Mouse (Mus musculus) ovary, postnatal 14 days (tissue): Measurements from ENCODE around the gene Cnot3.
"Not testable (repeated sequence)": the region's sequence is repeated elsewhere in the genome, so short reads cannot be mapped to it uniquely, and the experiment has no call there.

ENCODE experiments used
- DNase-seq: peaks from one replicate; pipeline ENCODE4 v3.0.0; 2022; ENCODE audit warnings: low spot score

The Cnot3 gene

DNA sequence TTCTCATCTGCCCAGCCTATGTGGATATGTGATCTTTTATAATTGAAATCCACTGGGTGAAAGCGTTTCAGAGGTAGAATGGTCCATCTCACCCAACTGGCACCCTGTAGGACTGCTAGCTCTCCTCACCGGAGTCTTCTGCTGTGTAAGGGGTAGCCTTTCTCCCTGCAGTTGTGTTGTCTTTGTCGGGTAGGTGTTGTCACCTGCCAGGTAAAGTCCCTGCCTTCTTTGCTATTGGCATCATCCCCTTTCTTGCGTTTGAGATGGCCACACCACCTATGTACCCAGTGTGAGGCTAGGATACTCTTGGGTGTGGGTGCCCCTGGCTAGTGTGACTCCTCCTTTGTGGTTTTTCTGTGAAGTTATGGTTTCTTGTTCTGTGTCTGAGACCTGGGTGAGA, 1.6 kb downstream of the Cnot3 start:
- DNase-seq: no peak

DNA sequence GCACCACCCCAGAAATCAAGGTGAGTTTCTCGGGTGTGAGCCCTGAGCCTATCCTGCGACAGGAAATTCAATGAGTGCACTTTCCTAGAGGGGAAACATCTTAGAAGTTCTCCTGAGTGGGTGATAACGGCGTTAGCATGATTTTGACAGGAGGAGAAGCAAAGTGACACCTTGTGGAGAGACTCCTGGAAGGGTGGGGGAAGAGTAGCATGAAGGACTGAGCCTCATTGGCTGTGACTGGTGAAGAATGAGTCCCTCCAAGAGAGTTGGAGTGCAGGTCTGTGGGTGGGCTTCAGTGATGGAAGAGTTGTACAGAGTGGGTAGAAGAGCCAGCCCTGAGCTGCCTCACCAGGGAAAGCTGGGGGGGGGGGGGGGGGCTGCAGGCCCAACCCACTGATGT, 11.9 kb downstream of the Cnot3 start:
- no peak for DNase-seq

DNA sequence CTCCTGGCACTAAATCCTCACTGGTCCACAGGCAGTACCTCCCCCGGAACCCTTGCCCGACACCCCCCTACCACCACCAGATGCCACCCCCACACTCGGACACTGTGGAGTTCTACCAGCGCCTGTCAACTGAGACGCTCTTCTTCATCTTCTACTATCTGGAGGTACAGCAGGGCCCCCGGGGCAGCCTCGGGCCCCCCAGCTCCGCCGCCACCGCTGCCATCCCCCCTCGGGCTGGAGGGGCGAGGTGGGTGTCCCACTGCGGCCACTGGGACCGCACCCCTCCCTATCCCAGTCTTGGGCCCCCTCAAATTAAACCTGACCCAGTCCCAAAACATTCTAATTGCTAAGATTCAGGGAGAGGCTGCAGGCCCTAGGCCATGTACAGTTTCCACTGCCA, 13.5 kb downstream of the Cnot3 start:
- no peak for DNase-seq

DNA sequence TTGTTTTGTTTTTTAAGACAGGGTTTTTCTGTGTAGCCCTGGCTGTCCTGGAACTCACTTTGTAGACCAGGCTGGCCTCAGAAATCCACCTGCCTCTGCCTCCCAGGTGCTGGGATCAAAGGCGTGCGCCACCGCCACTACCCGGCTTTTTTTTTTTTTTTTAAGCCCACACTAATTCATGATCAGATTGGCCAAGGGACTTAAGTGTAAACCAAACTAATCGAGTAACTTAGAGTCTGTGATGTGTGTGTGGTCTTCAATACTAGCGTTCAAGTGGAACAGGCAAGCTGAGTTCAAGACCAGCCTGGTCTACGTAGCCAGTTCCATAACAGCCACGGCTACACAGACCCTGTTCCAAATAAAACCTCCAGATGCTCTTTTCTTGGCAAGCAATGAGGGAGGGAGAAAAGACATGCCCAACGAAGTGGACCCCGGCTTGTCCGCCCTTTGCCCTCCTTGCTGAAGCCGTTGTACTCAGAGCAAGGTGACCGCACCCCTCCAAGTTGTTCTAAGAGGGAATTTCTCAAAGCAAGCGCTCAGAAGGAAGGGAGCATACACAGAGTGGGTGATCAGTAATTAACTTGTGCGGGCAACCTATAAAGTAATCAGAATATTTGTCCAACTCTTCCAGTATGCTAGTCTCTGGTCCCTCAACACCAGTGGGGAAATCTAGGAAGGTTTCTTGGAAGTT, 19.6 kb downstream of the Cnot3 start:
- DNase-seq: no peak

DNA sequence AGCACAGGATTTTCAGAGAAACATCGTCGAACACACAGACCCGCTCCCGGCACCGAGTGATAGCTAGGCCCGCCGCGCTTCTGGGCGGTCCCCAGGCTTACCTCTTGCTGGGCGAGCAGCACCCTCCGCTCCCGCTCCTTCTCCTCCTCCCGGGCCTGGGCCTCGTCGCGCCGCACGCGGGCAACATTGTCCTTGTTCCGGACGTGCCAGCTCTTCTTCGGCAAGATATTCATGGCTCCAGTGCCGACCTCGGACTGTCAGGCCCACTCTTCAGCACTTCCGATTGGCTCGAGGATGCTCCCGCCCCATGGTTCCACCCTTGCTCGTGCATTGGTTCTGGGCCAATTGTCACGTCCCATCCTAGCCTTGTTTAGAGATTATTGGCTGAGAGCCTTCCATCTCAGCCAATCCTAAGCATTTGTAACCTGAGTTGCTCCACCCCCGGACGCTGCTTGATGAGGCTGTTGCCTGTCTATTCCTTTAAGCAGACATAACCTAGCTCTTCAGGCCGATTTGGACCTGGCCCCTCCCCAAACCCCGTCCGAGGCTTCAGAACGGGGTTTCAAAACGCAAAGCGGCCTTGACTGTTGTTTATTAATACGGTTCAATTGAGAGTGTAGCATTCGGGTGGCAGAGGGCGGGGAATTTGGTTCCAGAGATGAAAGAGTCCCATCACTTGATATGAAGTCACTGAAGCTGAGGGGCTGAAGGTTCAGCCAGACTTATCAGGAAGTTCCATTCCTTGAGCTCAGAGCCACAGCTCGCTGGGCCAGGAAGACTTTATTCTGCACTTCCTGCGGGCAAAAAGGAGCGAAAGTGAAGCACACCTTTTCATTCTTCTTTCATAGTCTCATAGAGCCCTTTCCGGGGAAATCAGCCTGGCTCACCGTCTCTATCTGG, 20.4 kb downstream of the Cnot3 start, which contains the start of gene Leng1:
TSS of gene Leng1 (minus strand) at position 626 of the 900 bp plus-strand sequence.
- peak; percentile 89 for DNase-seq

DNA sequence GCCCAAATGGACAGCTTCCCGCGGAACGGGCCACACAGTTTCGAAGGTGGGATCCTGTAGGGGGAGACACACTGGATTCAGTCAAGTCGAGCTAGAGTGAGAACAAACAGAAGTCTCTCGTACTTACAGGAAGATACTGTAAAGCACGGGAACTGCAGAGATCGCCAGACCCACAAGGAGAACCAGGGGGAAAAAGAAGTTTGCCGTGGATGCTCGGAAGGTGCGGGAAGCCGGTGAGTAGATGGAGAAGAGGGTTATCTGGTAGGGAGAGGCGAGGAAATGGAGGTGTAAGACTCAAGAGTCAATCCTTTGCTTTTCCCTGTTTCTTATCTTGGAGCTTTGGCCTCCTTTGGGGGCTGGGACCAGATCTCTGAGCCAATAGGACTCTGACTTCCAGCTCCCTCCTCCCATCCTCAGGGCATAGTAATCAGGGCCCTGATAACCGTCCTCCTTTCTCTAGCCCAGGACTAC, 21.9 kb downstream of the Cnot3 start:
- DNase-seq: no peak

DNA sequence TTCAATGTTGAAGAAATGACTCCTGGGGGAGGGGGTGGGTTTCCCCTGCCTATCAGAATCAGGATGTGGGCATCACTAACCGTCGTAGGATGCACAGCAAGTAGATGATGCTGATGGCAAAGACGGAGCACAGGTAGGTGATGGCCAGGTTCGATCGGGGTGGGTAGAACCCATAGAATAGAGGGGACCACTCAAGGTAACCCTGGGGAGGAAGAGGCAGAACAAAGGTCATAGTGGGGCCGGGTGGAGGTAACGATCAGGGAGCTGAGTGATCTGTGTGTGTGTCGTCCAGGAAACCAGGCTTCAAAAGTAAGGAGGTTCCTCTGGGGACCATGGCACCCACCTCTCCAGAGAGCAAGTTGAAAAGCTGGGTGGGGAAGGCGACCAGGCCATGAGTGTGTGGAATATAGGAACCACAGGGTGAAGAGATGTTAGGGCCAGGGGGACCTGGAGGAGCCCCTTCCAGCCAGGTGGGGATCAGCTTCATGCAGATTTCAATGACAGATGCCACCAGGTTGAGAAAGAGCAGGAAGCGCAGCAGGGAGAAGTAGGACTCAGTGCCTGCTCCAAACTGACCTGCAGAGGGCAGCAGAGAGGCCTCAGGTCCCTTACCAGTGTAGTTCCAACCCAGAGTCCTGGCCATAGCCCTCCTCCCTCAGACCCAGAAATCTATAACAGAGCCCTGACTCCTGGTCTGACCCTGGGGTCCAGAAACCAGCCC, 29.6 kb downstream of the Cnot3 start:
- peak; percentile 74 for DNase-seq

DNA sequence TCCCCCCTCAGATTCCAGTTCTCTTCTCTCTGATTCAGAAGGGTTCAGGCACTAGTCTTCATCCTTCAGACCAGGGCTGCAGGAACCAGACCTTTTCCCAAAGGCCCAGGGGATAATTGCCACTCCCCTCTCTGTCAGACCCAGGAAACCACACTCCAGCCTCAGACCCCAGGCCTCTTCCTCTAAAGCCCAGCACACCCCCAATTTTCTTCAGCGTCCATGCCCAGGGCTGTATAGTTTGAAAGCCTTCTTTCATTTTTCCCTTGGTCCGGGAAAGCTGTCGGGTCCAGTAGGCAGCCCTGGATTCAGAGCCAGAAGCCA, 30.1 kb downstream of the Cnot3 start:
- no peak for DNase-seq

DNA sequence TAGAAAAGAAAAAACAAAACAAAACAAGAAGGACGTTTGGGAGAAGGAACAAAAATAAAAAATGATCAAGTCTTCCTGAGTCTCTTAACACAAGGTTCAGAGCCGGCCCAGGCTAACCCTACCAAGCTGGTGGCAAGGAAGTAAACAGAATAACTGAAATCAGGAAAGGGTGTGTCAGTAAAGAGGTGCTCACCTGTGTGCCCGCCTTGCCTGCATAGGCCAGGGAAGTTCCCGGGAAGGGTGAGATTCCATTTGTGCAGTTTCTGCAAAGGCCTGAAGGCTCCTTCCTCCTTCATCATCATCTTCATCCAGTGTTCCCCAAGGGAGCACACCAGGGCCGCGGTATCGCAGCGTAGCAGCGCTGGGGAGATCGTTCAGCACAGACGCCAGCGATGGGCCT, 31.3 kb downstream of the Cnot3 start:
- DNase-seq: no peak

DNA sequence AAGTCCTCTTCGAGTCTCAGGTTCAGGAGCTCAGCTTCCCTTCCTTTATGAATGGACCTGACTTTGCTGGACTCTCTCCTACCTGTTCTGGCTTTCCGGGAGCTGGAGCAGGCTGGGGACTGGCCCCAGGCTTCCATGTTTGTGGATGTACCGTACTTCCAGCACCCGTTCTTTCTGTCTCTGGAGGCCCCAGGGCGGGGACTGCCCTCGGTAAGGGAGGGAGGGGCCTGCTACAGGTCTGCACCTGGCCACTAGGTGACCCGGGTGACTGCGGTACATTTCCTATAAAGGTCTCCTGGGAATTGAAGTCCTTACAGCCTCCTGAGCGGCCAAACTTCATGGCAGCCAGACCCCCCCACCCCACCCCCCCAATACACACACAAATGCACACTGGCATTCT, 32.3 kb downstream of the Cnot3 start, which contains the start of gene Tmc4:
TSS of gene Tmc4 (minus strand) at position 212 of the 400 bp plus-strand sequence.
- DNase-seq: no peak

DNA sequence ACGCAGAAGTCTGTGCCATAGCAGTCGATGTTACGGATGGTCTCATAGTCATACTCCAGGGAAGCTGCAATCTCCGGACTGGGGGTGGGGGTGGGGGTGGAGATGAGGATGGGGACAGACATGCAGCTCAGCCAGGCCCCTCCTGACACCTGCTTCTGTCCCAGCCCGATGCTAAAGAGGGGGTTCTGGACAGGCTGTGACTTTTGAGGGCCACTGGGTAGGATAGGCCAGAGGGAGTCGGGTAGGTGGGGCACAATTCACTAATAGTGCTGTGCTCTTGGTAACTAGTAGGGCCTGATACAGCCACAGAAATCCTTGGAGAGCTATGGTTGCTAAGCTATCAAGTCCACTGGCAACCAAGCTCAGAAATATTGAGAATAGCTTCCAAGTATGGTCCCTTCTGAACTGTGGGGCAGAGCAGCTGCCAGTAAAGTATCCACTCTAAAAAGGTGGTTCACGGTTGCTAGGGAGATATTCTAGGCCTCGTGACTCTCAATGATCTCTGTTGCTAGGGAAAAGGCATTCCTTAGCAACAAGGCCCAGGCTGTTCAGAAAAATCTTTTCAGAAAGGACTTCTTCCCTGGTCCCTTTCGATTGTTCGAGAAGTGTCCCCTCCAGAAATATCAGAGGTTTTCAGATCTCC, 39.0 kb downstream of the Cnot3 start:
- DNase-seq: no peak

DNA sequence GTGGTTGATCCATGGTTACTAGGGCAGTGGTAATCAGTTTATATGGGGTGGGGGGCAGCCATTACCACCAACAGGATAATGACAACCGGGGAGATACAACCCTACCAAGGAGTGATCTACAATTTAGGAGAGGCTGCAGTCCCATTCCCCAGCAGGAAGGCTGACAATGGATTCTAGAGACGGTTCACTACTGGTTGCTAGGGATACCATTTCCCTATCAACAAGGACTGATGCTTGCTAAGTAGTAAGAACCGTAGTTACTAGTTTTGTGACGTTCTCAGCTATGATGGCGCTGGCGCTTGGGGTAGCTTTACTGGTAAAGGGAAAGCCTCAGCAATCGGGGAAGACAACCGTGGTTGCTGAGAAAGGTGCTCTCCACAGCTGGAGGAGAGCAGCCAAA, 39.6 kb downstream of the Cnot3 start:
- DNase-seq: no peak

DNA sequence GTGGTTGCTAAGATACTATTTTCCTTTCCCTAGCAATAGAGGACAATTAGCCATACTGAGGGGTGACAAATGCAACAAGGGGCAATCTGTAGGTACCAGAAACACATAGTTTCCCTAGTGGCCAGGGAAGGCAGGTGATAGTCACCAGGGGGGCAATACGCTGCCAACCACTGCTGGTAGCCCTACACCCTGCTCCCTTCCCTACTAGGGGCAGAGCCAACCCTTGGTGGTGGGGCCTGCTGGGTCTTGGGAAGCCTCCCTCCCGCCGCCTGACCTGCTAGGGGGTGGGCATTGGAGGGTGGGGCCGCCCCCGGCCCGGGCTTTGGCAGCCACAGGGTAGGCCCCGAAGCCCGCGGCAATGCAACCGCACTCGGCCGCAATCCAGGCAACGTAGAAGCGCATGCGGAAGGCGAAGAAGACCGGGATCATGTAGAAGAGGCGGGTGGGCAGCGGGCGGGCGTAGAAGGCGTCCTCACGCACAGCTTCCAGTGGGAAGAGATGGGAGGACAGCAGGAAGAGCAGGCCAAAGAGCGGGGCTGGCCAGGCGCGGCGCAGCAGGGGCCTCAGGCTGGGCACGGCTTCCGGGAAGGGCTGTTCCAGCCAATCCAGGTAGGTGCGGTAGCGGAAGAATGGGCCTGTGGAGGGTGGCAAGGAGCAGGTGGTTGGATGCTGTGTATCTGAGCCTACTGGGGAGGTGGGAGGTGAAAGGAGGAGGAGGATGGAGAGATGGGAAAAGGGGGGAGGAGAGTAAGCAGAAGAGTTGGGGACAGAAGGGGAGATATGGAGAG, 40.5 kb downstream of the Cnot3 start:
- DNase-seq: no peak

DNA sequence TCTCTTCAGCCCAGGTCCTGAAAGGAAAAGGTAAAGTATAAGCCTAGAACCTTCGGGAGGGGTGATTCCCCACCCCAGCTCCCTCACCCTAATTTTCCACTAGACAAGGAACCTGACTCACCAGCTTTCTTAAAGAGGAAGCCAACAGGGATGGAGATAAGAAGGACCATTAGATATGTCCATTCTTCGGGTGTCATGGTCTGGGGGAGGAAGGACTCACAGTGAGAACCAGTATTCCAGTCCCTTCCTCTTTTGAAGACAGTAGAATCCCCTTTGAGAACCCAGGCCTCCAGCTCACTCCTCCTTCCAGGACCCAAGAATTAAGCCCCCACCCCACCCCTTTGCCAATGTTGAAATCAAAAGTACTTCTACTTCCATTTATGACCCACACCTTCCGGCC, 46.9 kb downstream of the Cnot3 start:
- no peak for DNase-seq

DNA sequence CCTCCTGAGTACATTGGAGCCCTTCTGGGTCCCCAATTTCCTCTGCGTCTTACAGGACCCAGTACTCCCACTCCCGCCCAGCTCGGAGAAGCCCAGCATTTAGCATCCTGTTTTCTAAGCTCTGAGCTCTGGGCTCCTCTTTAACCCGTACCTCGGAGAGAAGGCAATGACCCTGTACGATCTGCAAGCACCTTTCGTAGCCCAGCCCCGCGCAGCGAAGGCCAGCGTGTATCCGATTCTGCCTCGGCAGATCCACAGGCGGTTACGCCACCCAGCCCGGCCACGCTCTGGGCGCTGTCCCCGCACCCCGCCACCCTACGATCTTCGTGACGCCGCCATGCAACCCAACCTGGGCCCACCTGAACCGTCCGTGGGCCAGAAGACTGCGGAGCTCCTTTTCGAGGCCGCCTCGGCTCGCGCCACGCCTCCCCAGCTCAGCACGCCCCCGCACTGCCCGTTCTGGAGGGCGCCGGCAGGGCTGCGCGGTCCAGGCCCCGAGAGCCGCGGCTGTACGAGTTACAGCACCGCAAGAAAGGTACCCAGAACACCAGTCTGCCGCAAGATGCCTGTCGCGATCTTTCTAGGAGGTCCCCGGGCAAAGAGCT, 47.4 kb downstream of the Cnot3 start, which contains the start of gene Tsen34:
TSS of gene Tsen34 (plus strand) at position 482 of the 605 bp plus-strand sequence.
- no peak for DNase-seq

DNA sequence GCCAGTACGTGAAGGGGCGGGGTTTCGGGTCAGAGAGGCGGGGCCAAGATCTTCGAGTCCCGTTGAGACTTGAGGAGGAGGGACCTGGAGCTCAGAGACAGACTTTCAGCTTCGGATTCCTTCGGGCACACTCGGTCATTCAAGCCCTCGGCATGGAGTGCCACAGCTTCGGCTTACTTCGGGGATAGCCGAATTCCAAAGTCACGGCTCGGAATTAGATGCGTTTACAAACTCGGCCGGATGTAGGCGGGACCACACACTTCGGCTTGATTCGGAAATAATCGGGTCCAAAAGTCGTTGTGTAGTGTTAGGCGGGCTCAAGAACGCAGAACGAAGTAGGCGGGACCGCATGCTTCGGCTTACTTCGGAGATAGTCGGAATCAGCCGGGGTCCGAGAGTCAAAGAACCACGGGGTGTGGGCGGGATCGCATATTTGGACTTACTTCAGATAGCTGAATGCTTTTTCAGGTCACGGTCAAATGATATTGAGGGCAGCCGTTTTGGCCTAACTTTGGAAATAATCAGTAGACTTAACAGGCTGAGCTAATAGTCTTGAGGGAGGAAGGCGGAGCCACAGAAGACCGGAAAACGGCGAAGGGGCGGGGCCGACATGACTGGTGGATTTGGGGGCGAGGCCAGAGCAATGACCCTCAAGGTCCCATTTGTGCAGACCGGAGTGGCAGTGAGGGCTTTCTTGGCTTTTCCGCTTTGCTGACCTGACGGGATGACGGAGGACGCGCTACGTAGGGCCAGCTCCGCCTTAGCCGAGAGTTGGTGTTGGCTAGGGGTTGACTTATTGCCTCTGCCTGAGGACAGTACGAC, 48.1 kb downstream of the Cnot3 start, which contains the start of gene Mboat7:
TSS of gene Mboat7 (minus strand) at position 537 of the 822 bp plus-strand sequence.
- DNase-seq: peak; percentile 92

DNA sequence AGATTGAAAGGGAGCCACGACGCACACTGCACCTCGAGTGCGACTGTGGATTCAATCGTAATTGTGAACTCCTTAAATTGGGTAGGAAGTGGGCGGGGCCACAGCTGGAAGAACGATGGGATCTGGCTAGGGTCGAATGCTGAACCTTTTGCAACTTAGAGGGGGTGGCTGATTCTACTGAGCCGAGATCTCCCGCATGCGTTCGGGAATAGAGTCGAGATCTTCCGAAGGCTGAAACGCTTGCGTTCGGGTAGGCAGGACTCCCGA, 48.7 kb downstream of the Cnot3 start:
- no peak for DNase-seq

DNA sequence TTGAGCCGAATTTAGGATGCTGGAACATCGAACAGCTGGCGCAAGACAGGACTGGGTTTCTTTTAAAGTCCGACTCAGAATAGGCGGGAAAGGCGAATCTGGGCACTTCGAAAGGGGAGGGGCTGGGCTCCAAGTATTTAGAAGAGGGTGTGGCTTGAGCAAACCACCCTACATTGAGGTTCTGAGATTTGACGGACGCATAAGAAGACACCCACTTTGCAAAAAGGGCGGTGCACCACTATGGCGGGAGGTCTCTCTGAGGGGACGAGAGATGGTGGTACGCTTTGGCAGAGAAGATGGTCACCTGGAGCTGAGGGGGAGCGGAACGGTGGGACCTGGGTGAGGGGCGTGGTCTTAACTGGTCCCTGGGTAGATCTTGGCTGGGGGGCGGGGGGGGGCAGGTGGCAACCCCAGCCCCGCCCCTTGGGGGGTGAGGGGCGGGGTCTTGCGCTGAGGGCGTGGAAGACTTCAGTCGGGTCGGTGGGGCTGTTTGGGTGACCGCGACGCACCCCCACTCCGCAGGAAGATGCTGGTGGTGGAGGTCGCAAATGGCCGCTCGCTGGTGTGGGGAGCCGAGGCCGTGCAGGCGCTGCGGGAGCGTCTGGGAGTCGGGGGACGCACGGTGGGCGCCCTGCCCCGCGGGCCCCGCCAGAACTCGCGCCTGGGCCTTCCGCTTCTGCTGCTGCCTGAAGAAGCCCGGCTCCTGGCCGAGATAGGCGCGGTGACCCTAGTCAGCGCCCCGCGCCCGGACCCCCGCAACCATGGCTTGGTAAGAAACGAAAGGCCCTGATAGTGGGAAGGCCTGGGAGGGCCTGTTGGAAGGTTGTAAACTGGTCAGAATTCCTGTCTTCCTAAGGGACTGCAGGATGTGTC, 49.2 kb downstream of the Cnot3 start:
- peak; percentile 50 for DNase-seq

DNA sequence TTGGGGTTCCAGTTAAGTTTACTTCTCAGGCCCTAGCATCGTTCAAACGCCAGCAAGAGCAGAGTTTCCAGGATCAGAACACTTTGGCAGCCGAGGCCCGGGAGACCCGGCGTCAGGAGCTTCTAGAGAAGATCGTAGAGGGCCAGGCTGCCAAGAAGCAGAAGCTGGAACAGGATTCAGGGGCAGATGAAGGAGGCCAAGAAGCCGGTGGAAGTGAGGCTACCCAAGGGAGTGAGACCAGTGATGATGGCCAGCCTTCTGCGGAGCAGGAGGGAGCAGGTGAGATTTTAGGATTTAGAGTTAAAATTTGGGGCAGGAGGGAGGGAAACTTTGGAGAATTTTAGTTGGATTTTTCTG, 49.9 kb downstream of the Cnot3 start:
- DNase-seq: not testable (repeated sequence)
